Mouse (Mus musculus): ENCODE measurements around the gene Gm44. TPM values are rescaled to one million over a fixed set of nuclear protein-coding genes. Genes with fewer than 3 reads are reported as not detected.
"Not testable (repeated sequence)": the region's sequence is repeated elsewhere in the genome, so short reads cannot be mapped to it uniquely, and the experiment has no call there.

The Gm44 gene
- not detected for total RNA-seq (2021)

DNA sequence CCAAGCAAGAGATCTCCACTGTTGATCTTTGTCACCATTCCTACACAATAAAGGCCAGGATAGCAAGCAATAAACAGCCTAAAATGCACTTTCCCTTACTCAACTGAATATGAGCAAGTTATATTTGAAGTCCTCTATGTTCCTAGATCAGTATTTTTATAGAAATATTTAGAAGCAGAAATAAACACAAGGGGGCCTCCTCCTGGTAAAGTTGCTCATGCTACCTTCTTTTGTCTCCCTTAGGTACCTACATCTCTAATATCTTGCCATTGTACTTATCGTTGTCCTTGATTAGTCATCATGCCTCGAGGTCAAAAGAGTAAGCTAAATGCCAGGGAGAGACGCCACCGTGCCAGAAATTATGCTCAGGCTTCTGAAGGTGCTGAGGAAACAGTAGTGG, at the start of gene Gm44:
Gene Gm44, plus strand, starts transcription at position 301 of the 400 bp plus-strand sequence.
- intact Hi-C loops (cut with DNase I), result no loop called here
- DNase-seq (ENCODE audit: low spot score in 2 of 2), result no peak

DNA sequence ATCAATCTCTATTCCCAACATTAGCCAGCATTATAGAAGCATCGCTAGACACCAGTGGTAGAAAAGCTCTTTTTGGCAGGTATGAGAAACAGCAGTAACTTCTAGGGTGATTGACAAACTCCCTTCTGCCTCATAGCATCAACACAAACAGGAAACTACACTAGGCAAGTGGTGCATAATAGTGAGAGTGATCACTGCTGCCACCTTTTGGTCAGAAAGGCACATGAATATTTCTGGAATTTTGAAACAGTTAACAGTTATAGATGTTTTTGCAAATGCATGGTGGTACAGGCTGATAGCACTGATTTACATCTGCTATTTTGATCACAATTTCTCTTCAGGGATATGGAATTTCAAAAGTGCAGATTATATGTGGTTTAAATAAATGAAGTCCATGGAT, 36.0 kb downstream of the Gm44 start:
- no peak for DNase-seq (ENCODE audit: low spot score in 2 of 2)

DNA sequence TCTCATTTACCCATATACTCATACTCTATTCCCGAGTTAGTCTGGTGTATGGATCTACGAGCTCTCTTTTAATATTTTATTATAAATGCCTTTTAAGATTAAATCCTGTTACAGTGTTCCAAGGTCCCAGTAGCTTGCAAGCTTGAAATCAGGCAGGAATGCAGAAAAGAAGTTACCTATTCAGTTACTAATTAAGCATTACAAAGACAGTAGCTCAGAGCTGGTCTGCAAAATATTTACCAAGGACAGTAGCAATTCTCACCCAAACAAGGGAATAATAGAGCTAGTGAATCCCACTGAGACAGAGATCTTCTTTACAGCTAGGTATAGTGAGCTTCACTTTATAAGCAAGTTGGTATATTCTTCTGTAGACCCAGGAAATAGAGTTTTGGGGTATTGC, 46.3 kb downstream of the Gm44 start:
- intact Hi-C loops (cut with DNase I); DNase-seq (ENCODE audit: low spot score in 2 of 2): not testable (repeated sequence)

More for the DNA sequence above, 36.0 kb downstream of the Gm44 start:
- intact Hi-C loops (cut with DNase I), result no loop called here
